Mouse (Mus musculus) thymus, adult 2 months (tissue): ENCODE measurements around the gene Tmem178.

Source experiments
- CTCF ChIP-seq: fragments of 200-500 bp; IDR thresholded peaks from 2 replicates; pipeline ENCODE4 v1.5.1; 2012; ENCODE audit warnings: mild to moderate bottlenecking, control low read depth, low read length, moderate library complexity, borderline replicate concordance; ENCODE audit not compliant: control insufficient read depth, poor library complexity, insufficient read depth; ENCODE audit errors: extremely low read depth
- POLR2A ChIP-seq: fragments of 200-500 bp; IDR thresholded peaks from 2 replicates; pipeline ENCODE4 v1.6.1; 2012; ENCODE audit warnings: mild to moderate bottlenecking, low read length, control low read depth, moderate library complexity; ENCODE audit not compliant: control insufficient read depth, poor library complexity, insufficient read depth; ENCODE audit errors: extremely low read depth

- no peak for TF ChIP-seq CTCF
- TF ChIP-seq POLR2A, result no peak
Measured at GRCm38 (mm10) chr17:80981721-80982411, 37.4 kb downstream of the Tmem178 start.
